Mouse (Mus musculus): ENCODE results near the gene Tas1r2.
A peak's percentile ranks its signal among the peaks of the same experiment; 100 is the strongest.

Gene Tas1r2

DNA sequence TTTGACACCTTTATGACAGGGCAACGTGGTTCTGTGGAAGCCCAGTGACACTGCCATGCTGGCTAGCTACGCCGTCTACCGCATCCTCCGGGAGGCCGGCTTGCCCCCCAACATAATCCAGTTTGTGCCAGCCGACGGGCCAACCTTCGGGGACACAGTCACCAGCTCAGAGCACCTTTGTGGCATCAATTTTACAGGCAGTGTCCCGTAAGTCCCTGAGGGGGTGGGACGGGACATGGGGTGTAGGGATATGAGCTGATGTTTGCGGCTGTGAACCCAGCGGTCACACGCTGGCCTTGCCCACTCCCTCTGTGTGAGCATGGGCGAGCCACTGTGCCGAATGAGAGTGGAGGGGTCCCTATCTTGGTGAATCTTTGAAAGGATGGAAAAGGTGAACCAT, 15.0 kb upstream of the Tas1r2 start:
- no peak for DNase-seq (ENCODE audit: low read depth)

DNA sequence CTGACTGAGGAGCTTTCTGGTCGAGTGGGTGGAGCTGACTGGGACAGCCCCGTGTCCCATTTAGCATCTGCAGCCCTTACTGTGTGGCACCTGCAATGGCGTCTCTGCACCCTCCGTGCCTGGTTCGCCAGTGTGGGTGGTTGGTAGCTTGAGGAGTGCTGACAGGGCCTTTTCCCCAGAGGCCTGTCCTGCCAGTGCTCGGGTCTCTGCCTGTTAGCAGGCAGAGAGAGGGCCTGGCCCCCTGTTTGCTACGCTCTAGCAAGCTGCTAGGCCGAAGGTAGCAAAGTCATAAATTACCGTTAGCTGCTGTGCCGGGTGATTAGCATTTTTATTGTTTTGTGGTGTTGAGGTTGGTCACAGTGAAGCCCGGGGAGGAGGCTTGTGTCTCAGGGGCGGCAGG, 13.5 kb upstream of the Tas1r2 start:
- DNase-seq (ENCODE audit: low read depth), result no peak

DNA sequence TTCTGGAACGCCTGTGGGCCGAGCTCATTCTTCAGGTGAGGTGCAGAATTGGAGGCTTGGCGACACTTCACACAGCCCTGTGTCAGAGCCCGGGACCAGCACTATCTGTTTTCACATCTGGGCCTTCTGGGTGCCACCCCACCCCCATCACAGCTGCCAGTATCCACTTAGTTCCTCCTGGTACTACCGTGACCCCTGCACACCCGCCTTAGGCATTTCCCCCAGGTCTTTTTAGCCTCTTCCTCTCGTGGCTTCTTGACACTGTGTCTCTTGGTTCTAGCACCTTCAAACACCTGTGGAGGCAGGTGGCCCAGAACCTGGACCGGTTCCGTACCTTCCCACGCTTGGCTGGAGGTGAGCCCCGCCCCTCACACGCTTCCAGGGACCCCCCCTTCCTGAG, 13.0 kb upstream of the Tas1r2 start:
- DNase-seq (ENCODE audit: low read depth), result no peak

DNA sequence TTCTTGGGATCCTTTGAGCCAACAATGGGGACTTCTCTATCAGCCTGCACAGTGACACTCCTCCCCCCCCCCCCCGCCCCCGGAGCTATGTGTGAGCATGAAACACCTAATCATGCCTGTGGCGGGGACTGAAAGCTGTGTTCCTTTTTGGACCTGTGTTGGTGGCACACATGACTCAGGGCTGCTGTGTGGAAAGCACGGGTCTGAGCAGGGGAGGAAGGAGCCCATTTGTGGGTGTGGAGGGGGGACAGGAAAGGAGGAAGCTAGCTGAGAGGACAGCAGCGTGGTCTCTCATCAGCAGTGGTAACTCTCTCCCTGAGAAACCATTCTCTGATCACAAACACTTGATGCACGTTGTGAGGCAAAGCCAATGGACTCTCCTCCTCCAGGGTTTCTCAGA, 12.6 kb upstream of the Tas1r2 start:
- no peak for DNase-seq (ENCODE audit: low read depth)

DNA sequence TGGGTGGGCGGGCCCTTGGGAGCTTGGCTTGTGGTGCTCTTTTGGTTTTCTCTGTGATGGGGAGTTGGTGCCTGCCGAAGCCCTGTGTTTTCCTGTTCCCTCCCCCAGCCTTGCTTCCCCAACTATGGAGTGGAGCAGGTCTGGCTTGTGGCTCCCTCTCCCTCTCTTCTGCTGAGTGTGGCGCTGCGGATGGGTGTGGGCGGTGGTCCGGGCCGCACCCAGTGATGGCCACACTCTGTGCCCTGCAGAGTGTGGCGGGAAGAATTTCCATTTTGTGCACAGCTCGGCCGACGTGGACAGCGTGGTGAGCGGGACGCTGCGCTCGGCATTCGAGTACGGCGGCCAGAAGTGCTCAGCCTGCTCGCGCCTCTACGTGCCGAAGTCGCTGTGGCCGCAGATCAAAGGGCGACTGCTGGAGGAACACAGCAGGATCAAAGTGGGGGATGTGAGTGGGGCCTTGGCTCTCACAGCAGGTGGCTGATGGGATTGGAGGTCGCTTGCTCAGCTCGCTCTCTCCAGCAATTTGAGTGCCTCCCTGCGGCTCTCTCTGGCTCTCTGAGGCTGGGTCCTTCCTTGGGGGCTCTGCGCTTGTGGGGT, 11.4 kb upstream of the Tas1r2 start:
- no peak for DNase-seq (ENCODE audit: low read depth)

DNA sequence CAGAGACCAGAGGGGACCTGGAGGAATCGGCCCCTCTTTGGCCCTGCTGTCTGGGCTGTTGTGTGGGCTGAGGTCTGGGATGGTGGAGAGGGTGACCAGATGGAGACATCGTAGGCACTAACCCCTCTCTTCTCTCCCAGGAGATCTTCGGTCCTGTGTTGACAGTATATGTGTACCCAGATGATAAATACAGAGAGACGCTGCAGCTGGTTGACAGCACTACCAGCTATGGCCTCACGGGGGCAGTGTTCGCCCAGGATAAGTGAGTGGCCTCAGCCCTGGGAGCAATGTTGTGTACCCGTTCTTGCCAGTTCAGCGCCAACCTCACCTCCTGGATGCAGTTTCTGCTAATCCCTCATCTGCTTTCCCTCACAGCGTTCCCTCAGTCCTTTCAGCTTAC, 9.4 kb upstream of the Tas1r2 start:
- peak; percentile 79 for DNase-seq (ENCODE audit: low read depth)

DNA sequence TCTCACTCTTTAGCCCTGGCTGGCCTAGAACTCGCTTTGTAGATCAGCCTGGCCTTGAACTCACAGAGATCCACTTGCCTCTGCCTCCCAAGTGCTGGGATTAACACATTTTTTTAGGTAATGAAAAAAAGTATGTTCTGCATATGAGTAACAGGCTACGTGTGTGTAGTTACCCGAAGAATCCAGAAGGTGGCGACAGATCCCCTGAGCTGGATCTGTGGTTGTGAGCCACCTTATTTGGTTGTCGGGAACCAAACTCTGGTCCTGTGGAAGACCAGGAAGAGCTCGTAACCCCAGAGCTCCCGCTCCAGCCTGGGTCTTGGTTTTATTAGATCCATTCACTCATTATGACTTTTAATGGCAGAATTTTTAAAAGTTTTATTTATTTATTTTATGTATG, 6.4 kb upstream of the Tas1r2 start:
- DNase-seq (ENCODE audit: low read depth), result peak; percentile 41

DNA sequence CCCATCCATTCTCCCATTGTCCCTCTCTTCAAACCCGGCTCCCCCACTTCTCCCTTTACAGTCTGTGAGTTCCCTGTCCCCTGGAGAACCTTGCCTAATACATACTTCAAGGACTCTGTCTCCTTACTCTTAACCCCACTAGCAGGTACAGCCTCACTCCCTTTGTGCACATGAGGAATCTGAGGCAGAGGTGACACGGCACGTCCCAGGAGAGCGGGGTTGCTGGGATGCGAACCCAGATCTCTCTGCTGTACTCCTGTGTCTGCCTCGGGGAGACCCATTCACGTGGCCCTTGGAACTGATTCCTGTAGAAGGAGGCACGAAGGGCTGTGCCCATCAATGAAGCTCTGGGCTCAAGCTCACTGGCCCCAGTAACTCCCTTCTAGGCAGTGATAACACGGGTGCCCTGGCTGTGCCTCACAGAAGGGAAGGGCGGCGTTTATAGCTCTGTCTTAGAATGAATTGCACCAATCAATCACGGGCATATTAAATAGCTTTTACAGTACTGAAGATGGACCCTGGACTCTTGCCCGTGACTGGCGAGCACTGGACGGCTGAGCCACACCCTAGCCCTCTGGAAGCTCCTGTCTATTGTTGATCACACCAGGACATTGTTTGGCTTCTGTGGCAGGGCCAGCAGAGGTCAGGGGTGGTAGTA, 3.1 kb upstream of the Tas1r2 start:
- DNase-seq (ENCODE audit: low read depth), result no peak

DNA sequence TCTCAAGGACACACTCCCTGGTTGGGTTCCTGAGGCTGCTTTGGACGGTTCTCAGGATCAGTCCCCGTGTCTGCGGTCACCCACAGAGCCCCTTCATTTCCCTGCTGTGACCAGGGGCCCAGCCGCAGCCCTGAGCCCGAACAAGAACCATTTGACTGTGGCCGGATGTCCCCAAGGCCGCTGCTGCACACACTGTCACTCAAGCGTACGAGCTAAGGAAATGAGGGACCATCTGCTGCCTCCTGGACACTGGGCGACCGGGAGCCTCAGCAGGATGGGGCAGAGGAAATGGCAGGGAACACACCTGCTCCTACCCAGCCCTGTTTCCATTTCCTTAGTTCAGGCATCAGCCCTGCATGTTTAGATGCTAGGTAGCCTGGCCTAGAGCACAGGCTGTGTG, 2.4 kb upstream of the Tas1r2 start:
- no peak for DNase-seq (ENCODE audit: low read depth)

DNA sequence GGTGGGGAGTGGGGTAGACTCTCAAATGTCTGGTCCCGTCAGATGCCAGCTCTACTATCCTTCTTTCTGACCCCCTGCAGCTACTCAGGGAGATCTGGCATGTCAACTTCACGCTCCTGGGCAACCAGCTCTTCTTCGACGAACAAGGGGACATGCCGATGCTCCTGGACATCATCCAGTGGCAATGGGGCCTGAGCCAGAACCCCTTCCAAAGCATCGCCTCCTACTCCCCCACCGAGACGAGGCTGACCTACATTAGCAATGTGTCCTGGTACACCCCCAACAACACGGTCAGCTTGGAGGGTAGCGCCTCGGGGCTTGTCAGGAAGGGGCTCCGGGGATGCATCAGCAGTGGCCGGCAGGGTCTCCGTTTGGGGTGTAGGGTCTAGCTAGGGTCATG, 8.6 kb downstream of the Tas1r2 start:
- no peak for DNase-seq (ENCODE audit: low read depth)

DNA sequence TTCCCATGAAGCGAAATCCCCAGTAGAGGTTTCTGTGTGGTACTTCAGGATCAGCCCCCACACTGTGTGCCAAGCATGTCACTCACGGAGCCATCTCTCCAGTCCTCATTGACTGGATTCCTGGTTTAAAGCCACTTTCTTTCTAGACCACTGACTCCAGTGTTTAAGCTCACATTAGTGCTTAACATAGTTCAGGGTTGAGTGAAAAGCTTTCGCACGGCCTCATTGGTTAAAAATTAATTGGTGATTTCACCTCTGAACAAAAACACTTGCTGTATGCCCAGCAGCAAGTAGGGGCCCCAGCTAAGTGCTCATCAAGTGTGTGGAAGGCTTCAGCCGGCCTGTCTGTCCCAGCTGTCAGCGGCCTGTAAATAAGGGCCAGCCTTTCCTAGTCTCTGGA, 14.3 kb downstream of the Tas1r2 start:
- DNase-seq (ENCODE audit: low read depth), result no peak

DNA sequence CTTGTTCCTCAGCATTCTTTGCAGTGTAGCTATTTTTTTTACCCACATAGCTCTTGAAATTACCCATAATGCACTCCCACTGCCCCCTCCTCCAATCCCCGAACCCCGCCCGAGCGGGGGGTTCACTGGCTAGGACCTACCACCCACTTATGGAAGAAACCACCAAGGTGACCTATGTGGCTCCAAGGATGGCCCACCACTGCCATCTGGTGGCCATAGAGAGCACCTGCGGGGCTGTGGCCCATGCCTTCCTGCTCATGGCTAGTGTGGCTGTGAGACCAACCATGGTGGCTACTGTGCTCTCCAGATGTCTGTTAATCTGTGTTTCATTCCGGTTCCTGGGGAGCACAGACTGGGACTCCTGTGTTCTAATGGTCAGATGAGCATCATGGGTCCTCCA, 16.5 kb downstream of the Tas1r2 start:
- peak; percentile 79 for DNase-seq (ENCODE audit: low read depth)

DNA sequence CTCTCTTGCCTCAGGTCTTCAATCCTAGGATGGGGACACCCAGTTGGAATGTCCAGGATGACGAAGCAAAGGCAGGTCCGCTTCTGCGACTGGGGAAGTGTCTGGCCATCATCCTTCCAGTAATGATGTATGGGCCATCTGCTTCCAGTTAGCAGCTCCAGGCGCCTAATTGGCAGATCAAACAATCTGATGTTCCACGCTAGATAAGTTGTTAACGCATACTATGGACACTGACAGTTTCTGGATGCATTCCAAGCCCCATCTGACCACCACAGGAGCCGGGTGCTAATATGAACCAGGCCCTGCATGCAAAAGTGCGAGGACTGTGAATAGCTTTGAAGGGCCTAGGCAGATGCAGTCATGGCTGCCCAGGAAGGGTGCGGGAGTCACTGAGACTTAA, 22.4 kb downstream of the Tas1r2 start:
- no peak for DNase-seq (ENCODE audit: low read depth)

DNA sequence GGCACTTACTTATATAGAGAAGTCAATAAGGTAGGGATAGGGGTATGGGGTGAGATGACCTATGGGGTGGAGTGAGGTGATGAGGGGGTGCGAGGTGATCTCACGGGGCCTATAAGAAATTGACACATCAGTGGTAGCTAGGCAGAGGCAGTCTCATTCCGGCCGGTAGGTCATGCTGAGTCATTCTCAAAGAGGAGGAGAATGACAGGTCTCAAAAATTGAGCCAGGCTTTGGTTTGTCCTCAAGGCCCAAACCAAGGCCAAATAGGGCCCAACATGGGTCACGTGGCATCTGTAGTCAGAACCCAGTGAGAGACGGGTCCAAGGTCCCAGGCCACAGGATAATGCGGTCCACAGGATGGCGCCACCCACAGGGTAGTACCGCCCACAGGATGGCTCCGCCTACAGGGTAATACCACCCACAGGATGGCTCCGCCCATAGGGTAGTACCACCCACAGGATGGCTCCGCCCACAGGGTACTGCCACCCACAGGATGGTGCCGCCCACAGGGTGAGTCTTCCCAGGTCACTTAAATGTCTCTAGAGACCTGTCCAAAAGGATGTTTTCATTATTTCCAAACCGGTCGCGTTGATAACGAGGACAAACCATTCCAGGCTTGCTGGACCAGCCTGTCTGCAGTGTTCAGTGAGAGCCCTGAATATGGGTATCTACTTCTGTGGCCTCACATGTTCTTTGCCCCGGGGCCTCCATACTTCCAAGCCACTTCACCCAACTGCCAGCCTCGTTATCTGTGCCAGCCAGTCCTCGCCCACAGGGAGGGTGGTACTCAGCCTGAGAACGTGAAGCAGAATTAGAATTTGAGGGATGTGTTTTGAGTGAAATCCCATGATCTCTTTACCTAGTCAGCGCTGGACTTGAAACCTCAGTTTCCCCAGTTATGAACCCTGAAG, 30.6 kb downstream of the Tas1r2 start:
- peak; percentile 11 for DNase-seq (ENCODE audit: low read depth)

DNA sequence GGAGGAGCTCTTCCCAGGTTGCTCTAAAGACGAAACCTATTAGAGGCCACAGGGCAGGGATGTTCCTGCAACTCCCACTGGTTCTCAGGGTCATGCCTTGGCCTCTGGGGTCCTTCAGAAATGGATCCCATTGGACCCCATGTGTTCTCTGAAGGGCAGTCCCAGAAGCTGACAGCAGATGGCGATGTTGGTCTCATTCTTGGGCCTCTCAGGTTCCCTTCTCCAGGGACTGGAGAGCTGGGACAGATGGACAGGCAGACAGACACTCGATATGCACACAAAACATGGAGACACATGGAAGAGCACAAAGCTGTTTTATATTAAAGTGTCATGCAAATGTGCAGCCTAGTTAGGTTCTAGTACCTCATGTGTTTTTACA, 31.3 kb downstream of the Tas1r2 start:
- DNase-seq (ENCODE audit: low read depth), result peak; percentile 49

DNA sequence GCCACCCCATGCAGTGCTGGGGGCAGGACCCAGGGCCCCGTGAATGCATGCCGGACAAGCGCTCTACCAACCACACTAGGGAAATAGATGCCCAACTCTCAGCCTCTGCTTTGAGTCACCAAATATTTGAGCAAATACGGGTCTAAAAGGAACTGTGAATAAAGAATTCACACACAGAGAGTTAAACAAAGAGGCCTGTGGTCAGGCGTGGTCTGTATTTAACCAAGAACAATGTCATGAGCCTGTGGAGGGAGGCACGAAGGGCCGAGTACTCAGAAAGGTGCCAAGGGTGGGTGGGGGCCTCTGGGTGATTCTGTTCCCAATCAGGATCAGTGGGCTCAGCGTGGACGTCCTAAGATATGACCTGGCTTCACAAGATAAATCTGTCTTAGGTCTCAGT, 34.7 kb downstream of the Tas1r2 start:
- no peak for DNase-seq (ENCODE audit: low read depth)

DNA sequence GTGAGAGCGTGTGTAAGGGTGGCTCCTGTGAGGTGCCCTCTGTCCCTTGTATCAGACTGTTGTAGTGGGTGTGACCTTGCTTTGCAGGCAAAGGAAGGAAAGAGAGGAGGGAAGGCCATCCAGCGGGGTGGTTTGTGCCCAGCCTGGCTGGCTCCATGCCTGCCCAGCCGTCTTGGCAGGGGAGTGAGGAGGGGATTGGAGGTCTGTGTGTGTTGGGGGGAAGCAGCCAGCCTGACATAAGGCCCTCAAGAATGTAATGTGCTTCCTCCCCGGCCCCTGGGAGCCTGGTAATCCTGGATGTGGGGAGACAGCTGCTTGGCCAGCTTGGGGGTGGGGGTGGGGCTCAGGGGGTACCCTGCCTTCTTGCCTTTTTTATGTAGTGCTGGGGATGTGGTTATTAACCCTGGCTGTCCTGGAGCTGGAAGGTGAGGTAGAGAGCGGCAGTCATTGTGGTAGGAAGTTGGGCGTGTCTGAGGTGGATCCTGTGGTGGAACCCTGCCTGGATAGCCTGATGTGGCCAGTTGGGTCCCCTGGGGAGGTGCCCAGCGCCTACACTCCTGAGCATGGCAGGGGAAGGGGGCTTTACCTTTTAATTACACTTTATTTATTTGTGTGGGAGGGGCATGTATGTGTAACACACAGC, 36.4 kb downstream of the Tas1r2 start:
- no peak for DNase-seq (ENCODE audit: low read depth)

DNA sequence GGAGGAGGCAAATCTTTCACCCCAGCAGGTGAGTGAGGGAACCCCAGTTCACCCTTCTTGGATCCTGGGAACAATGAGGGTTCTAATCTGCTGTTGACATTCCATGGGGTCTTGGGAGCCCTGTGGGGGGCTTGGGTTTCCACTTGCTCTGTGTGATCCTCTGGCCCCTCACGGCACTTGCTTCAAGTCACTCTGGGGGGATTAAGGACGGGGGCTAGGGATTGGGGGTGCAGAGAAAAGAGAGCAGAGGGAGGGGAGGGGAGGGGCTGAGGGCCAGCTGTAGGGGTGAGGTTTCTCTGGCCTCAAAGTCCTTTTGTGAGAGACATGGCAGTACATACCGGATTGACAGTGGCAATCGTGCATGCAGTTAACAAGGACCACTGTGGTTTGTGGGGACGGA, 40.0 kb downstream of the Tas1r2 start:
- DNase-seq (ENCODE audit: low read depth), result no peak

DNA sequence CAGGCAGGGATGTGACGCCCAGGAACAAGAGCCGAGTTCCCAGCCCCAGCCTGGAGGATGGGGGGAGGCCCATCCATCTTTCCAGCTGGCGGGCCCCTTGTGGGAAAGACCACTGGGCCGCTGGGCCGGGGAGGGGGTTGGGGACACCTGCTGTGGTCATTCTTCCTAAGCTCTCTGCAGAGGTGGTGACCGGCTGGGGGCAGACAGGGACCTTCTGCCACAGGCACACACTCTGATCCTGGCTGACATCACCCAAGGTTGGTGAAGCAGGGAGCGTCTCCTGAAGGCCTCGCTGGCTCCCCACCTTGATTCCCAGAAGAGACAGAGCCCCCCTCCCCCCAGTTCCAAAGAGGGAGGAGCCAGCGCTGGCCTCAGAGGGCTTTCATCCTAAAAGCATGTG, 44.4 kb downstream of the Tas1r2 start:
- DNase-seq (ENCODE audit: low read depth), result no peak

DNA sequence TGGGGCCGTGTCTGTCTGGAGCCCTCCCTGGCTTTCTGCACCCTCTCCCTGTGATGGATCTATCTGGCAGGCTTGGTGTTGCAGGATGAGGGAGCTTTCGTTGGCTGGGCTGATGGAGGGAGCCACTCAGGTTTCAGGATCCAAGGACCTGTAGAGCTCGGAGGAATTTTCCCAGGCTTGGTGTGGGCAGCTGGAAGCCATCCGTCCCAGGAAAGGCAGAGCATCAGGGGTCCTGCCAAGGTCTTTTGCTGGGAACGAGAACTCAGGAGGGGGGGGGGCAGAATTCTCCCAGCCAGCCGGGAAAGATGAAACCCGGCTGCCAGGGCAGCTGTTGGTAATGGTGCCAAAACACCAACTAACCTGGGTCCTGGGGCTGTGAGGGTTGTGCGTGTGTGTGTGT, 45.3 kb downstream of the Tas1r2 start:
- no peak for DNase-seq (ENCODE audit: low read depth)

DNA sequence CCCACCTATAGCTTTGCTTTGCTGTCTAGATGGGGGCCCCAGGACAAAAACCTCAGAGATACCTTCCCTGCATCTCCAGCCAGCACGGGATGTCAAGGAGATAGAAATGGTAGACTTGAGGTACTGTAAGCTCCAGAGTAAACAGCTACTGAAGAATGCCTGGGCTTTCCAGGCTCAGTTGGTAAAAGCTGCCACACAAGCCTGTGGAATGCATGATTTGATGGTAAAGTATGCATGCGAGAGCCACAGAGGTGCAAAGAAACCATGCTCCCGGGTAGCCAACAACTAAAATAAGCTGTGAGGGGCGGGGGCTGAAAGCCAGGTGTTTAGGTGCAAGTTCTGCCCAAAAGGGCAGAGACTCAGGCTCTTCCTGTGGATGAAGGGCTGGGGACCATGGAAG, 49.6 kb downstream of the Tas1r2 start:
- DNase-seq (ENCODE audit: low read depth), result no peak

DNA sequence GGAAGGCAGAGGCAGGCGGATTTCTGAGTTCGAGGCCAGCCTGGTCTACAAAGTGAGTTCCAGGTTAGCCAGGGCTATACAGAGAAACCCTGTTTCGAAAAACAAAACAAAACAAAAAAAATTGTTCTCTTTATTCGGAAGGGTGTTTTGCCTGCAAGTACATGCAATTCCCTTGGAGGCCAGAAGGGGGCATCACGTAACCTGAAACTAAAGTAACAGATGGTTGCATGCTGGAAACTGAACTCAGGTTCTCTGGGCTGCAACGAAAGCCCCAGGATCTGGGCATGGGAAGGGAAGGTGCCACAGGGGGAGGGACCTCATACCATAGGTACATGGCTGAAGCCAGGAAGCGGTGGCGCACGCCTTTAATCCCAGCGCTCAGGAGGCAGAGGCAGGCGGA, 50.1 kb downstream of the Tas1r2 start:
- peak; percentile 31 for DNase-seq (ENCODE audit: low read depth)

DNA sequence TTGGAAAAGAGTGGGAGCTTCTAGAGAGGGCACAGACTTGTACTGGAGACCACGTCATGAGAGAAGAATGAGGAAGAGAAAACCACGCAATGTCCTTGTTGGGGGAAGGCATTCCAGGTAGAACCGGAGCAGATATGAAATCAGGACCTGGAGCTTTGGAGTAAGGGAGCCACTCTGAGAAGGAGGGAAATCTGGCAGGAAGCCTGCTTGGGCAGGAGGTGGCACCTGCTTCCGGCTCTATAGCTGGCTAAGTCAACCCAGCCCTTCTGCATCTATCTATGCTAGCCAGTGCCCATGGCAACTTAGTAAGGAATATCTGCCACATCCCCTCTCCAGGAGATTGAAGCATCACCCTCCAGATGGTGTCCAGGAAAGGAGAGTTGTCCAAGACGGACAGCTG, 52.6 kb downstream of the Tas1r2 start:
- DNase-seq (ENCODE audit: low read depth), result no peak
